Mouse (Mus musculus) intestine, embryonic 15.5 days (tissue): ENCODE measurements around the gene Mc1r. TPM values are rescaled to one million over a fixed set of nuclear protein-coding genes. Genes with fewer than 3 reads are reported as not detected.

Source experiments
- ATAC-seq: fragments of 200-750 bp; cut with Nextera tagmentation; 2 replicates; pipeline ENCODE4 v1.8.0; 2017; ENCODE audit warnings: moderate TSS enrichment, moderate library complexity
- H3K27ac ChIP-seq: fragments of 300-500 bp; sonication (generic); 2 replicates; pipeline ENCODE4 v1.5.1; 2015; ENCODE audit warnings: mild to moderate bottlenecking, inconsistent platforms
- H3K27me3 ChIP-seq: fragments of 300-500 bp; sonication (generic); replicated peaks from 2 replicates; pipeline ENCODE4 v1.6.1; 2015; ENCODE audit warnings: inconsistent platforms
- H3K36me3 ChIP-seq: fragments of 300-500 bp; sonication (generic); 2 replicates; pipeline ENCODE4 v1.6.1; 2015; ENCODE audit warnings: inconsistent platforms
- H3K4me1 ChIP-seq: fragments of 300-500 bp; sonication (generic); replicated peaks from 2 replicates; pipeline ENCODE4 v1.6.1; 2015; ENCODE audit warnings: inconsistent platforms
- H3K4me2 ChIP-seq: fragments of 300-500 bp; sonication (generic); replicated peaks from 2 replicates; pipeline ENCODE4 v1.6.1; 2015; ENCODE audit warnings: mild to moderate bottlenecking, inconsistent platforms
- H3K4me3 ChIP-seq: fragments of 300-500 bp; sonication (generic); replicated peaks from 2 replicates; pipeline ENCODE4 v1.5.1; 2015; ENCODE audit warnings: inconsistent platforms
- H3K9ac ChIP-seq: fragments of 300-500 bp; sonication (generic); 2 replicates; pipeline ENCODE4 v1.6.1; 2015; ENCODE audit warnings: inconsistent platforms
- H3K9me3 ChIP-seq: fragments of 300-500 bp; sonication (generic); 2 replicates; pipeline ENCODE4 v1.6.1; 2016; ENCODE audit warnings: inconsistent platforms
- WGBS: fragments of 180-500 bp; shearing (Covaris S2); methylation state at CpG from one replicate; pipeline ENCODE4 v1.1.7; 2015; 5-methylcytosine and 5-hydroxymethylcytosine counted together
- polyA plus RNA-seq: library from polyadenylated mRNA; unstranded; fragments of >200 nt; fragmentation: Nextera tagmentation; extraction: Ambion mirVana; gene quantifications from 2 replicates; pipeline ENCODE4 v1.2.1, GENCODE M21; 2015

Mc1r gene
- polyA plus RNA-seq, result 0.04 TPM in 1 of 2 replicates, not detected in the other

DNA sequence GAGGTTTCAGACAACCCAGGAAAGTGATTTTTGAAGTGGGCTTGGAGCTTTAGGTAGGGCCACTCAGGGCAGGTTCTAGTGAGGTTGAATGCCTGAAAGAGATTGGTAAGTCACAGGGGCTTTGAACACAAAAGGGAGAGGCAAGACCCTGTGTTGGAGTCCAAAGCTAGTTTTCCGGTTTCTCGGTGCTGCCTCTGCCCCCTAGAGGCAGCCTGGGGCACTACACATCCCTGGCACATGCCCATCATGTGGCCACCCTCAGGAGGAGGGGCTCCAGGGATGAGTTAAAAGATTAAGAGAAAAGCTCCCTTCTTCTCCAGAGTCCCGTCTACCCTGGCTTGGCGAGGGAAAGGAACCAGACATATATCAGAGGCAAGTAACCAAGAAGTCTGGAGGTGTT is at the start of gene Mc1r:
TSS of gene Mc1r (plus strand) at position 322 of the 400 bp plus-strand sequence.
- Histone ChIP-seq H3K27ac (no peak within 1 kb of the TSS), H3K9ac (no peak within 1 kb of the TSS), H3K36me3 (peaks cover 6% of the 10 kb centered on the region; the same call in 1 of the 2 replicates), H3K27me3 (peaks cover 39% of the 10 kb centered on the region), H3K9me3 (no peaks in the 10 kb centered on the region), H3K4me2 (no peak within 1 kb of the TSS), H3K4me3 (no peak within 1 kb of the TSS), H3K4me1 (peaks cover 9% of the 10 kb centered on the region)
- no peak for ATAC-seq
- 7% methylated on average over 4 of the region's 4 CpGs for WGBS

DNA sequence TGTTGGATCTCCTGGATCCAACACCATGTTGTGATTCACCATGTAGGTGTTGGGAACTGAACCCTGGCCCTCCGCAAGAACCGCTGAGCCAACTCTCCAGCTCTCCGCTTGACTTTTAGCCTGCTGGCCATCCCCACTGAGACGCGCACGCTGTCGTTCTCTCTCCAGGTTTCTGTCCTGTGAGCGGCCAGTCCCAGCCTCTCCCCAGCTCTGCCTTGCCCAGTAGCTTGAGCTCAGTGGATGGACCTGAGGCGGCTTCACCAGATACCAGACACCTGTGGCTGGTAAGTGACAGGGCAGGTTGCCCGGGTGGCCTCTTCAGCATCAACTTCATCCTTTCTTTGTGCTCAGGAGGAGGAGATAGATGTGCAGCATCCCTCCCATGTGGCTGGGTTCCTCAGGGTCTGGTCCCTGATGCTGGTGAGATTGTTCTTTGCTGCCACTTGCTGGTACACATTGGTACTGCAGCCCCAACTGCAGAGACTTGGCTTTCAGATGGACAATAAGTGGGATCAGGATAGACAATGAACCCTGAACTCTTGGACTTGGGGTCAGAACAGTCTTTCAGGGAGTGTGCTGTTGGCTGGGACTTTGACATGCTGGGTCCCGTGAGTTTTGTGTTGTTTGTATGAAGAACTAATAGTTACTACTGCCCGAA is 45.7 kb upstream of the Mc1r start:
- 41% methylated on average over 12 of the region's 12 CpGs for WGBS
- no peaks in the 10 kb centered on the region for H3K36me3 ChIP-seq
- no peaks in the 10 kb centered on the region for H3K27me3 ChIP-seq
- H3K9ac ChIP-seq, result no peak overlapping the region
- no peak overlapping the region for H3K4me2 ChIP-seq
- H3K9me3 ChIP-seq, result no peaks in the 10 kb centered on the region
- no peaks in the 10 kb centered on the region for H3K4me1 ChIP-seq
- H3K4me3 ChIP-seq, result no peak overlapping the region
- H3K27ac ChIP-seq, result no peak overlapping the region
- peak; percentile 51 for ATAC-seq

DNA sequence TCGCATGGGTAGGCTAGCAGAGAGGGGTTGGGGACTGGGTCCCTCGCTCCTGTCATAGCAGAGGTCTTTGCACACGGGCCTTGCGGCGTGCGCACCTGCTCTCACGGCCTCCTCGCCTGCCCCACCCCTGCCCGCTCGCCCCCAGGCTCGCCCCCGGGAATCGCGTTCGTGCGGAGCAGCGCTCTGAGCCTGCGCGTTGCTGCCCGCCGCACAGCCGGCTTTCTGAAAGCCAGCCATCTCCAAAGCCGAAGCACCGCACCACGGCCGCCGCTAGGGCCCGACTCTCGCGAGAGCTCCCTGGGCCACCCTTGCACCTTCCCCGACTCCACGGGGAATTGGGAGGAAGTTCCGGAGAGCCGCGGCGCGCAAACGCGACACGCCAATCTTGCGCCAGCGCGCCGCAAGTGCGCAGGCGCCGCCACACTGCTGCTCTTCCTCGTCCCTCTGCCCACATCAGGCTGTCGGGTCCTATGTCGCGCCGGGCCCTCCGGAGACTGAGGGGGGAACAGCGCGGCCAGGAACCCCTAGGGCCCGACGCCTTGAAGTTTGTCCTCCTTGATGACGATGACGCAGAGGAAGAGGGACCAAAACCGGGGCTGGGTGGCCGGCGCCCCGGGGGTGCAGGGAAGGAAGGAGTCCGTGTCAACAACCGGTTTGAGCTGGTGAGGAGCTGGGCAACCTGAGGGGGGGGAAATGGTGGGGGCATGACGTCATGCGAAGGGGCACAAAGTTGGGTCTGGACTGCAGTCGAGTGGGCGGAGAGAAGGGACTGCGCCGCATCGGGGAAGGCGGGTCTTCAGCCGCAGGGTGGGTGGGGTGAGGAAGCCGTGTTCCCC is 33.3 kb upstream of the Mc1r start, which contains the start of gene Tcf25:
TSS of gene Tcf25 (plus strand) at position 351 of the 836 bp plus-strand sequence.
- Histone ChIP-seq H3K4me3 (peak within 1 kb of the TSS; percentile 88), H3K4me2 (peak within 1 kb of the TSS; percentile 88), H3K27ac (peak within 1 kb of the TSS; percentile 97), H3K9ac (peak within 1 kb of the TSS; percentile 88), H3K27me3 (no peaks in the 10 kb centered on the region), H3K4me1 (peaks cover 9% of the 10 kb centered on the region; the same call in 1 of the 2 replicates), H3K36me3 (peaks cover 3% of the 10 kb centered on the region; the same call in 1 of the 2 replicates), H3K9me3 (no peaks in the 10 kb centered on the region)
- 0% methylated on average over 75 of the region's 75 CpGs for WGBS
- peak; percentile 96 for ATAC-seq

GRCm38 (mm10) chr8:123374239-123374578 is 32.7 kb upstream of the Mc1r start:
- peak; percentile 86 for ATAC-seq
- WGBS, result 0% methylated on average over 20 of the region's 20 CpGs

GRCm38 (mm10) chr8:123375701-123376100 is 31.2 kb upstream of the Mc1r start:
- Histone ChIP-seq H3K9me3 (no peaks in the 10 kb centered on the region), H3K9ac (no peak overlapping the region), H3K4me1 (peaks cover 9% of the 10 kb centered on the region; the same call in 1 of the 2 replicates), H3K36me3 (peaks cover 6% of the 10 kb centered on the region), H3K27me3 (no peaks in the 10 kb centered on the region), H3K27ac (no peak overlapping the region), H3K4me3 (no peak overlapping the region), H3K4me2 (no peak overlapping the region)
- ATAC-seq, result no peak
- WGBS, result 86% methylated on average over 10 of the region's 10 CpGs

More at GRCm38 (mm10) chr8:123374239-123374578, 32.7 kb upstream of the Mc1r start:
- Histone ChIP-seq H3K36me3 (peaks cover 3% of the 10 kb centered on the region; the same call in 1 of the 2 replicates), H3K9ac (peak overlapping the region; percentile 88), H3K4me3 (peak overlapping the region; percentile 88), H3K4me2 (peak overlapping the region; percentile 88), H3K27ac (peak overlapping the region; percentile 97), H3K27me3 (no peaks in the 10 kb centered on the region), H3K4me1 (peaks cover 9% of the 10 kb centered on the region; the same call in 1 of the 2 replicates), H3K9me3 (no peaks in the 10 kb centered on the region)

DNA sequence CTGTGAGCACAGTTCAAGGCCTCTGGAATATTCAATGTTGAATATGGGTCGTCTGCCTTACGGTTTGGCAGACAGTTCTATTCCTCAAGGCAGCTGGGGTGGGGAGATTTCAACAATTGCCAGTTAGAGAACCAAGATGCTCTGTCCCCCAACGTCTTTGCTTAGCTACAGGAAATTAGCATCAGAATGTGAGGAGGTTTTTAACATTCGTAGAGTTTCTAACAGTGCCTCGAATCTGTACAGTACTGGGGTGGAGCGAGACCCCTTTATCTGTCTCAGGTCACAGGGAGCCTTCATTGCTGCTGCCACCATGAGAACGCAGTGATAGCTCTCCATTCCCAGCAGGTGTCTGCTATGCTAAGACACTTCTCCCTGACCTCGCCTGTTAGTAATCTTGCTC is 30.8 kb upstream of the Mc1r start:
- no peak overlapping the region for H3K4me2 ChIP-seq
- peaks cover 9% of the 10 kb centered on the region; the same call in 1 of the 2 replicates for H3K4me1 ChIP-seq
- WGBS, result 77% methylated on average over 8 of the region's 8 CpGs
- H3K36me3 ChIP-seq, result peaks cover 6% of the 10 kb centered on the region
- H3K27me3 ChIP-seq, result no peaks in the 10 kb centered on the region
- H3K9me3 ChIP-seq, result no peaks in the 10 kb centered on the region
- H3K9ac ChIP-seq, result no peak overlapping the region
- ATAC-seq, result no peak
- H3K27ac ChIP-seq, result no peak overlapping the region
- no peak overlapping the region for H3K4me3 ChIP-seq

- Histone ChIP-seq H3K4me3 (no peak overlapping the region), H3K36me3 (peaks cover 40% of the 10 kb centered on the region), H3K9ac (no peak overlapping the region), H3K27me3 (no peaks in the 10 kb centered on the region), H3K4me2 (no peak overlapping the region), H3K27ac (no peak overlapping the region), H3K9me3 (no peaks in the 10 kb centered on the region), H3K4me1 (no peaks in the 10 kb centered on the region)
- no peak for ATAC-seq
- 92% methylated on average over 4 of the region's 4 CpGs for WGBS
Measured at GRCm38 (mm10) chr8:123381711-123382110, 25.2 kb upstream of the Mc1r start.

GRCm38 (mm10) chr8:123382516-123382915 is 24.4 kb upstream of the Mc1r start:
- WGBS, result 80% methylated on average over 8 of the region's 8 CpGs
- peaks cover 44% of the 10 kb centered on the region for H3K36me3 ChIP-seq

GRCm38 (mm10) chr8:123384883-123385540 is 21.9 kb upstream of the Mc1r start:
- no peak overlapping the region for H3K27ac ChIP-seq
- no peak overlapping the region for H3K4me2 ChIP-seq
- WGBS, result 68% methylated on average over 9 of the region's 9 CpGs
- no peaks in the 10 kb centered on the region for H3K4me1 ChIP-seq
- no peaks in the 10 kb centered on the region for H3K9me3 ChIP-seq
- 0 out of 2 replicates have a peak, but pooled peaks have one; percentile 10 for ATAC-seq
- H3K36me3 ChIP-seq, result peaks cover 65% of the 10 kb centered on the region
- H3K4me3 ChIP-seq, result no peak overlapping the region
- H3K27me3 ChIP-seq, result no peaks in the 10 kb centered on the region
- H3K9ac ChIP-seq, result no peak overlapping the region

More at GRCm38 (mm10) chr8:123382516-123382915, 24.4 kb upstream of the Mc1r start:
- ATAC-seq, result no peak
- Histone ChIP-seq H3K27ac (no peak overlapping the region), H3K27me3 (no peaks in the 10 kb centered on the region), H3K9me3 (no peaks in the 10 kb centered on the region), H3K9ac (no peak overlapping the region), H3K4me1 (no peaks in the 10 kb centered on the region), H3K4me3 (no peak overlapping the region), H3K4me2 (no peak overlapping the region)

GRCm38 (mm10) chr8:123387041-123387440 is 19.9 kb upstream of the Mc1r start:
- H3K36me3 ChIP-seq, result peaks cover 74% of the 10 kb centered on the region

DNA sequence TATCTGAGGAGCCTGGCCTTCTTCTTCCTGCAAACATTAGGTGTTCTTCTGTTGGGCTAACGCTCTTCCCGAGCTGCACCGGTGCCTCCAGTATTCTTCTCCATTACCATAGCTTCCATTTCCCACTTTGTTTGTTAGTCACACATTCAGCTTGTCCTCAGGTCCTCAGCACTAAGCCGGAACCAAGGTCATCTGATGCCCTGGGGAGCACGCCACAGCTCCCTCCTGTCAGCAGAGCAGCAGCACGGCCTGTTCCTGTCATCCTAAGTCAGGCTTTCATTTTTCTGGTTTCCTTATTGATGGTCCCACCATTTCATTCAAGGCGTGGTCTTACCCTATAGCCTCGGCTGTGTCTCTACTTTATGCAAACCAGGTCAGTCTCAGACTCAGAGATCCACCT is 19.1 kb upstream of the Mc1r start:
- no peak for ATAC-seq
- no peak overlapping the region for H3K27ac ChIP-seq
- H3K36me3 ChIP-seq, result peaks cover 74% of the 10 kb centered on the region
- no peaks in the 10 kb centered on the region for H3K9me3 ChIP-seq
- 91% methylated on average over 8 of the region's 8 CpGs for WGBS
- H3K27me3 ChIP-seq, result no peaks in the 10 kb centered on the region
- no peak overlapping the region for H3K4me2 ChIP-seq
- no peak overlapping the region for H3K4me3 ChIP-seq
- H3K9ac ChIP-seq, result no peak overlapping the region
- no peaks in the 10 kb centered on the region for H3K4me1 ChIP-seq

More at GRCm38 (mm10) chr8:123387041-123387440, 19.9 kb upstream of the Mc1r start:
- no peak for ATAC-seq
- no peaks in the 10 kb centered on the region for H3K9me3 ChIP-seq
- H3K4me2 ChIP-seq, result no peak overlapping the region
- H3K9ac ChIP-seq, result no peak overlapping the region
- no peak overlapping the region for H3K27ac ChIP-seq
- H3K27me3 ChIP-seq, result no peaks in the 10 kb centered on the region
- H3K4me3 ChIP-seq, result no peak overlapping the region
- 80% methylated on average over 3 of the region's 3 CpGs for WGBS
- H3K4me1 ChIP-seq, result no peaks in the 10 kb centered on the region

GRCm38 (mm10) chr8:123389026-123389425 is 17.9 kb upstream of the Mc1r start:
- Histone ChIP-seq H3K9ac (no peak overlapping the region), H3K4me1 (no peaks in the 10 kb centered on the region), H3K4me3 (no peak overlapping the region), H3K27me3 (no peaks in the 10 kb centered on the region), H3K27ac (no peak overlapping the region), H3K9me3 (no peaks in the 10 kb centered on the region), H3K4me2 (no peak overlapping the region), H3K36me3 (peaks cover 71% of the 10 kb centered on the region)
- ATAC-seq, result no peak
- 90% methylated on average over 7 of the region's 7 CpGs for WGBS
